Mouse (Mus musculus) embryo, embryonic 11 days (tissue): ENCODE data around the gene Bcl9.

Experiments
- DNase-seq: peaks from one replicate; pipeline ENCODE4 v3.0.0-alpha.2; 2015

The Bcl9 gene

GRCm38 (mm10) chr3:97294334-97294733 is 3.4 kb downstream of the Bcl9 start:
- DNase-seq = no peak

GRCm38 (mm10) chr3:97284878-97285277 is 12.8 kb downstream of the Bcl9 start:
- DNase-seq = no peak

GRCm38 (mm10) chr3:97284056-97284455 is 13.7 kb downstream of the Bcl9 start:
- no peak for DNase-seq

GRCm38 (mm10) chr3:97281426-97281825 is 16.3 kb downstream of the Bcl9 start:
- no peak for DNase-seq

GRCm38 (mm10) chr3:97275708-97276107 is 22.0 kb downstream of the Bcl9 start:
- no peak for DNase-seq

GRCm38 (mm10) chr3:97274516-97275230 is 23.0 kb downstream of the Bcl9 start:
- no peak for DNase-seq

- no peak for DNase-seq
Observed at GRCm38 (mm10) chr3:97273876-97274275, 23.8 kb downstream of the Bcl9 start.

GRCm38 (mm10) chr3:97265667-97266415 is 31.9 kb downstream of the Bcl9 start:
- DNase-seq = no peak

GRCm38 (mm10) chr3:97262235-97262634 is 35.5 kb downstream of the Bcl9 start:
- no peak for DNase-seq

- peak; percentile 28 for DNase-seq
Observed at GRCm38 (mm10) chr3:97255706-97256339, 41.9 kb downstream of the Bcl9 start.

- DNase-seq = peak; percentile 25
Observed at GRCm38 (mm10) chr3:97254861-97255465, 42.8 kb downstream of the Bcl9 start.

- DNase-seq = peak; percentile 83
Observed at GRCm38 (mm10) chr3:97253823-97254600, 43.7 kb downstream of the Bcl9 start.

- no peak for DNase-seq
Observed at GRCm38 (mm10) chr3:97252896-97253295, 44.8 kb downstream of the Bcl9 start.

GRCm38 (mm10) chr3:97242629-97243167 is 55.0 kb downstream of the Bcl9 start:
- peak; percentile 9 for DNase-seq

GRCm38 (mm10) chr3:97241826-97242225 is 55.9 kb downstream of the Bcl9 start:
- DNase-seq = no peak

GRCm38 (mm10) chr3:97239793-97240192 is 57.9 kb downstream of the Bcl9 start:
- DNase-seq = no peak

GRCm38 (mm10) chr3:97239316-97239715 is 58.4 kb downstream of the Bcl9 start:
- DNase-seq = no peak

GRCm38 (mm10) chr3:97238521-97238920 is 59.2 kb downstream of the Bcl9 start:
- DNase-seq = no peak

GRCm38 (mm10) chr3:97237403-97237802 is 60.3 kb downstream of the Bcl9 start:
- DNase-seq = no peak

GRCm38 (mm10) chr3:97234797-97235196 is 62.9 kb downstream of the Bcl9 start:
- no peak for DNase-seq

- no peak for DNase-seq
Observed at GRCm38 (mm10) chr3:97232328-97232727, 65.4 kb downstream of the Bcl9 start.

GRCm38 (mm10) chr3:97231857-97232256 is 65.9 kb downstream of the Bcl9 start:
- DNase-seq = no peak
